Mouse (Mus musculus): ENCODE measurements at regions not wholly inside any gene's neighbourhood (a gene's known extent, or its start where the extent isn't known, plus 50 kb on each side); places are given as distances from the start of the nearest gene placed in this dataset.

- no peaks in the 10 kb centered on the region for H3K27me3 ChIP-seq (ENCODE audit: control insufficient read depth, insufficient read depth, low read length, poor library complexity, severe bottlenecking)
- H3K4me1 ChIP-seq (ENCODE audit: control insufficient read depth, insufficient read depth, low read length): no peaks in the 10 kb centered on the region
- no peak for TF ChIP-seq POLR2A (IDR thresholded peaks at IDR 0.05; ENCODE audit: insufficient read depth, low read length)
- TF ChIP-seq CTCF (IDR thresholded peaks at IDR 0.05; ENCODE audit: low read depth, low read length): no peak
- TF ChIP-seq EP300 (IDR thresholded peaks at IDR 0.05; ENCODE audit: insufficient read depth, low read depth, low read length): no peak
- no peaks in the 10 kb centered on the region; the same call in 1 of the 2 replicates for H3K9me3 ChIP-seq (replicated peaks; ENCODE audit: control insufficient read depth, insufficient read depth, low read length, poor library complexity, severe bottlenecking)
- H3K27ac ChIP-seq (ENCODE audit: insufficient read depth, low read length): no peak overlapping the region
- no peaks in the 10 kb centered on the region for H3K36me3 ChIP-seq (ENCODE audit: control insufficient read depth, insufficient read depth, low read length, poor library complexity, severe bottlenecking)
- H3K4me3 ChIP-seq (ENCODE audit: low read depth, low read length): no peak overlapping the region
- H3K9ac ChIP-seq (ENCODE audit: low read depth, poor library complexity, severe bottlenecking): no peak overlapping the region
Observed at GRCm38 (mm10) chr5:141091676-141092075, 91.3 kb upstream of the Card11 start.

- TF ChIP-seq CTCF (IDR thresholded peaks at IDR 0.05; ENCODE audit: low read depth, low read length): peak; percentile 62
- TF ChIP-seq POLR2A (IDR thresholded peaks at IDR 0.05; ENCODE audit: insufficient read depth, low read length): no peak
- Histone ChIP-seq H3K36me3 (ENCODE audit: control insufficient read depth, insufficient read depth, low read length, poor library complexity, severe bottlenecking) (no peaks in the 10 kb centered on the region), H3K27ac (ENCODE audit: insufficient read depth, low read length) (no peak overlapping the region), H3K4me3 (ENCODE audit: low read depth, low read length) (no peak overlapping the region), H3K27me3 (ENCODE audit: control insufficient read depth, insufficient read depth, low read length, poor library complexity, severe bottlenecking) (no peaks in the 10 kb centered on the region), H3K9ac (ENCODE audit: low read depth, poor library complexity, severe bottlenecking) (no peak overlapping the region), H3K4me1 (ENCODE audit: control insufficient read depth, insufficient read depth, low read length) (no peaks in the 10 kb centered on the region), H3K9me3 (replicated peaks; ENCODE audit: control insufficient read depth, insufficient read depth, low read length, poor library complexity, severe bottlenecking) (no peaks in the 10 kb centered on the region)
Observed at GRCm38 (mm10) chr5:141093641-141094040, 93.3 kb upstream of the Card11 start.

GRCm38 (mm10) chr5:141097878-141098277 is 97.5 kb upstream of the Card11 start:
- TF ChIP-seq CTCF (IDR thresholded peaks at IDR 0.05; ENCODE audit: low read depth, low read length): no peak
- TF ChIP-seq POLR2A (IDR thresholded peaks at IDR 0.05; ENCODE audit: insufficient read depth, low read length): no peak
- H3K9me3 ChIP-seq (replicated peaks; ENCODE audit: control insufficient read depth, insufficient read depth, low read length, poor library complexity, severe bottlenecking): no peaks in the 10 kb centered on the region
- H3K9ac ChIP-seq (ENCODE audit: low read depth, poor library complexity, severe bottlenecking): no peak overlapping the region
- H3K36me3 ChIP-seq (ENCODE audit: control insufficient read depth, insufficient read depth, low read length, poor library complexity, severe bottlenecking): no peaks in the 10 kb centered on the region
- no peaks in the 10 kb centered on the region for H3K27me3 ChIP-seq (ENCODE audit: control insufficient read depth, insufficient read depth, low read length, poor library complexity, severe bottlenecking)
- H3K4me1 ChIP-seq (ENCODE audit: control insufficient read depth, insufficient read depth, low read length): no peaks in the 10 kb centered on the region
- H3K27ac ChIP-seq (ENCODE audit: insufficient read depth, low read length): no peak overlapping the region
- no peak overlapping the region for H3K4me3 ChIP-seq (ENCODE audit: low read depth, low read length)

GRCm38 (mm10) chr5:141111666-141112065 is 111.3 kb upstream of the Card11 start:
- Histone ChIP-seq H3K27me3 (ENCODE audit: control insufficient read depth, insufficient read depth, low read length, poor library complexity, severe bottlenecking) (no peaks in the 10 kb centered on the region), H3K9ac (ENCODE audit: low read depth, poor library complexity, severe bottlenecking) (no peak overlapping the region), H3K9me3 (replicated peaks; ENCODE audit: control insufficient read depth, insufficient read depth, low read length, poor library complexity, severe bottlenecking) (no peaks in the 10 kb centered on the region), H3K36me3 (ENCODE audit: control insufficient read depth, insufficient read depth, low read length, poor library complexity, severe bottlenecking) (no peaks in the 10 kb centered on the region), H3K27ac (ENCODE audit: insufficient read depth, low read length) (no peak overlapping the region), H3K4me1 (ENCODE audit: control insufficient read depth, insufficient read depth, low read length) (no peaks in the 10 kb centered on the region), H3K4me3 (ENCODE audit: low read depth, low read length) (no peak overlapping the region)
- TF ChIP-seq CTCF (IDR thresholded peaks at IDR 0.05; ENCODE audit: low read depth, low read length): peak; percentile 27
- no peak for TF ChIP-seq POLR2A (IDR thresholded peaks at IDR 0.05; ENCODE audit: insufficient read depth, low read length)

GRCm38 (mm10) chr5:141115273-141115904 is 115.0 kb upstream of the Card11 start:
- H3K36me3 ChIP-seq (ENCODE audit: control insufficient read depth, insufficient read depth, low read length, poor library complexity, severe bottlenecking): no peaks in the 10 kb centered on the region
- H3K27me3 ChIP-seq (ENCODE audit: control insufficient read depth, insufficient read depth, low read length, poor library complexity, severe bottlenecking): no peaks in the 10 kb centered on the region
- no peaks in the 10 kb centered on the region for H3K4me1 ChIP-seq (ENCODE audit: control insufficient read depth, insufficient read depth, low read length)
- TF ChIP-seq POLR2A (IDR thresholded peaks at IDR 0.05; ENCODE audit: insufficient read depth, low read length) (no peak), CTCF (IDR thresholded peaks at IDR 0.05; ENCODE audit: low read depth, low read length) (no peak), EP300 (IDR thresholded peaks at IDR 0.05; ENCODE audit: insufficient read depth, low read depth, low read length) (no peak)
- H3K27ac ChIP-seq (ENCODE audit: insufficient read depth, low read length): no peak overlapping the region
- no peaks in the 10 kb centered on the region for H3K9me3 ChIP-seq (replicated peaks; ENCODE audit: control insufficient read depth, insufficient read depth, low read length, poor library complexity, severe bottlenecking)
- H3K9ac ChIP-seq (ENCODE audit: low read depth, poor library complexity, severe bottlenecking): no peak overlapping the region
- H3K4me3 ChIP-seq (ENCODE audit: low read depth, low read length): no peak overlapping the region

- H3K9ac ChIP-seq (ENCODE audit: low read depth, poor library complexity, severe bottlenecking): no peak overlapping the region
- H3K4me1 ChIP-seq (ENCODE audit: control insufficient read depth, insufficient read depth, low read length): no peaks in the 10 kb centered on the region
- no peak overlapping the region for H3K4me3 ChIP-seq (ENCODE audit: low read depth, low read length)
- no peak overlapping the region for H3K27ac ChIP-seq (ENCODE audit: insufficient read depth, low read length)
- H3K9me3 ChIP-seq (replicated peaks; ENCODE audit: control insufficient read depth, insufficient read depth, low read length, poor library complexity, severe bottlenecking): no peaks in the 10 kb centered on the region
- no peaks in the 10 kb centered on the region for H3K36me3 ChIP-seq (ENCODE audit: control insufficient read depth, insufficient read depth, low read length, poor library complexity, severe bottlenecking)
- H3K27me3 ChIP-seq (ENCODE audit: control insufficient read depth, insufficient read depth, low read length, poor library complexity, severe bottlenecking): no peaks in the 10 kb centered on the region
- no peak for TF ChIP-seq CTCF (IDR thresholded peaks at IDR 0.05; ENCODE audit: low read depth, low read length)
- no peak for TF ChIP-seq EP300 (IDR thresholded peaks at IDR 0.05; ENCODE audit: insufficient read depth, low read depth, low read length)
- no peak for TF ChIP-seq POLR2A (IDR thresholded peaks at IDR 0.05; ENCODE audit: insufficient read depth, low read length)
Observed at GRCm38 (mm10) chr5:141115963-141116362, 115.6 kb upstream of the Card11 start.

Measured in ES-Bruce4 (cell line).